Mouse (Mus musculus) kidney, postnatal 25 days (tissue): ENCODE results near the gene Iqcn.

Experiments
- DNase-seq, 2 experiments: peaks; one replicate each; pipeline ENCODE4 v3.0.0; 2021; ENCODE audit warnings: mixed read lengths in 2 of 2

Iqcn gene

DNA sequence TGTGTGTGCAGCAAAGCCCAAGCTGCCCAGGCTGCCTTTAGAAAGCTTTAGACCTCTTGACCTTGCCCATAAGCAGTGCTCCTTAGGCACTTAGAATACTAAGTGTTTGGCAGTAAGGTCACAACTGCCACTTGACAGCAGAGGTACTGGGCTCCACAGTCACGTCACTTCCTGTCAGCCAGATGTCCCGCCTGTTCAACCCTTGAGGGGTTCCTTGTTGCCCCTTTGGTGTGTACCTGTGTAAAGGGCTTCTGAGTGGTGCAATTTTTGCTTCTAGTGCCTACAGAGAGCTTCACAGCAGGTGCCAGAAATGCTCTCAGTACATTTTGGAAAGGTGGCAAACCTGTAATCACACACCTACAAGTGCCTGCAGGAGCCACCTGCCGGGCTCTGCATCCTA, 35.0 kb downstream of the Iqcn start:
- peak in 1 of 2 experiments; percentile 23 for DNase-seq

DNA sequence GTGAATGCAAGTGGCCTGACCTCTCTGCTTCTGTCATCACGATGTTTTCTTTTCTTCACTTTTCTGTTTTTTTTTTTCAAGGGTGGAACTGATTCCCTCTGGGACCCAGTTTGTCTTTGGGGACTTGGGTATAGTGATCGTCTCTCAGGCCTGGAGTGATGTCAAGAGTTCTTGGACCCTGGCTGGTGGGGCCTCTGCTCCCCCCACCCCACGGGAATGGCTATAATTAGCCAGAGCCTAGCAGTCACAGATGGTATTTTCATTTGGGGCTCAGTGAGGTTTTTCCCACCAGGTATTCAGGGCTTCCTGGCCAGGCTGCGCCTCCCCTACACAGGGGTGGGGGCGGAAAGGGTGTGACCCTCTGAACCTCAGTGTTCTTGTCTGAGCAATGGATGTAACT, 38.4 kb downstream of the Iqcn start:
- DNase-seq: peak in 1 of 2 experiments; percentile 22

DNA sequence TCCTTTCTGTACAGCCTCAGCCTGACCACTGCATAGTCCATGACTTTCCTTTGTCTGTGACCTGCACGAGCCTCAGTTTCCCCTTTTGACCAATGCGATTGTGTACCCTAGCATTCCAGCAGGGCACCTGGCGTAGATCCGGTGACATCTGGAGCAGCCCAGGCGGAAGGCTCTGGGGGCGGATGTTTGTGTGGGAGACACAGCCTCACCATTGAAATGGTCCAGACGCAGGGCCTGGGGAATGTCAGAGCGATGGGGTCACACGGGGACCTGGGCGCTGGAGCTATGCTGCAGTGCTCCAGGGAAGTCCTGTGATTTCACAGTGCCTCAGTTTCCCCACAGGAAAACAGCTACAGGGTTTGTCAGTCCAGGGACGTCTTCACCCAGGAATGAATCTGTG, 38.9 kb downstream of the Iqcn start:
- peak in 1 of 2 experiments; percentile 35 for DNase-seq

DNA sequence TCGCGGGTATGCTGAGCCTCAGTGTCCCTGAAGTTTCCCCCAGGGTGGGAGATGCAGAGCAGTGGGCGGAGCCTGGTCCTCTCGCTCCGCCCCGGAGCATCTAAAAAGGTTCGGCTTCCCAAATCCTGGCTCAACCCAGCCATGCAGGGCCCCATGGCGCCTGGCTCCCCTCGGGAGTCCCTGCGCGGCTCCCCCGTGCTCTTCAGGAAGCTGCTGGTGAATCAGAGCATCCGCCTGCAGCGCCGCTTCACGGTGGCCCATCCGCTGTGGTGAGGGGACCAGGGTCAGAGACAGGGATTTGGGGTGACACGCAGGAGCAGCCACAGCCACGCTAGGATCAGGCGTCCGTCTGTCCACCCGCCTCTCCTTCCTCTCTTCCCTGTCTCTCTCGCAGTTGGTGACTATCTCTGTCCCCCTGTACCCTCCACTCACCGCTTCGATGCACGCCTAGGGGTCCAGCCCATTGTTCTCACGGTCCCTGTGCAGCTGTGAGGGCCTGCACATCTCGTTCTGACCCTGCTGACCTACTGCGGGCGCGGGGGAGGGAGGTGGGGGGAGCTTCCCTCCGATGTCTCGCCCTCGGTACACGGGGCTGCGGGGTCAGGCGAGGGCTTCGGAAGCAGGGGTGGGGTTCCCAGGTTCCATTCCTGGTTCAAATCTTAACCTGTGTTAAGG, 39.9 kb downstream of the Iqcn start:
- DNase-seq: peak in 1 of 2 experiments; percentile 67

DNA sequence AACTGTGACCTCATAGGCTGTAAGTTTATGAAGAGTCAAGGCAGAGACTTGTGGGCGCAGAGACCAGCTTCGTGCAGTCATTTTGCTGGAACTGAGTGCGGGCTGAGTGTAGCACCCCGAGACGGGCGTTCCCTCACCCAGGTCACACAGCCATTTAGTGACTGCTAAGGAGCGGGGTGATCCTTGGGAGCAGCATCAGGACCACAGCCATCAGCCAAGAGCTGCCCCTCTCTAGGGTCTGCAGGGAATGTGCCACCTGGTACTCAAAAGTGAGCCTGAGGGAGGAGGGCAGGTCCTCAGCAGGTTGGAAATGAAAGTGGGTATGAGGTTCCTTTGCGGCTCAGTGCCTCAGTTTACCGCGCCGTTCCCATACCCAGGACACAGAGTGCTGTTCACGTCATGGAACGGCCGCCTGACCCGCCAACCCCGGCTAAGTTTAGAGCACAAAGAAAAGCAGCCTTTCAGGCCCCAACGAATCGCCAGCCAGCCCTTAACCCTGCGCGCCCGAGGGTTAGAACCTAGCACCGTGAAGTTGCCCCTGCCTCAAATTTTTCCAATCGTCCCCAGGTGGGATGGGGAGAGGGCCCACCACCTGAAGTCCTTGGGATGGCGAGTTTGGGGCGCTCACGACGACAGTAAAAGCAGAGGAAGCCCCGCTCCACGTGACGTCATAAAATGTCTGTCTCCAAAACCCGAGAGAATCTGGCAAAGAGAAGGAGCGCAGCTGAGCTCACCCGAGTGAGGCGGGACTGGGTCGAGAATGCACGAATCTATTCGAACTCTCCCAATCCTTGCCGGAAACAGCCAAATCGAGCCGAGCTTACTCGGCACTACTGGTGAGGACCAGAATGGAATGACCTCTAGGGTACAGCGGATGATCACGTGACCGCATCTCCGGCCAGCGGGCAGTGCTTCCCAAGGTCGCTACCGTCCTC, 40.7 kb downstream of the Iqcn start:
- DNase-seq: peak; percentile 92 to 95

DNA sequence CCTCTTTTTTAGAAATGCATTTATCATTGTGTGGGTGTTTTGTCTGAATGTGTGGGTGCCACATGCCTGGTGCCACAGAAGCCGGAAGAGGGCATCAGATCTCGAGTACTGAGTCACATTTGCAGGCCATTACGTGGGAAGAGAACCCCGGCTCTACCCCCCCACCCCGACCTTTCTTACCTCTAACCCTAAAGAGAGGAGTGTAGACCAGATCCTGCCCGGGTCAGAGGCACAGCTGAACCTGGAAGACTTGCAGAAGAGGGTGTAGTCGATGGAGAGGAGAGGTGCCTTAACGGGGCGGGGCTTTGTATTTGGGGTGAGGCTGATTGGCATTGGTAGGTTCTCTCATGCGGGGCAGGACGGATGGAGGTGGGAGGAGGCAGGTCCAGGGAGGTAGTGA, 41.5 kb downstream of the Iqcn start:
- peak in 1 of 2 experiments; percentile 47 for DNase-seq

DNA sequence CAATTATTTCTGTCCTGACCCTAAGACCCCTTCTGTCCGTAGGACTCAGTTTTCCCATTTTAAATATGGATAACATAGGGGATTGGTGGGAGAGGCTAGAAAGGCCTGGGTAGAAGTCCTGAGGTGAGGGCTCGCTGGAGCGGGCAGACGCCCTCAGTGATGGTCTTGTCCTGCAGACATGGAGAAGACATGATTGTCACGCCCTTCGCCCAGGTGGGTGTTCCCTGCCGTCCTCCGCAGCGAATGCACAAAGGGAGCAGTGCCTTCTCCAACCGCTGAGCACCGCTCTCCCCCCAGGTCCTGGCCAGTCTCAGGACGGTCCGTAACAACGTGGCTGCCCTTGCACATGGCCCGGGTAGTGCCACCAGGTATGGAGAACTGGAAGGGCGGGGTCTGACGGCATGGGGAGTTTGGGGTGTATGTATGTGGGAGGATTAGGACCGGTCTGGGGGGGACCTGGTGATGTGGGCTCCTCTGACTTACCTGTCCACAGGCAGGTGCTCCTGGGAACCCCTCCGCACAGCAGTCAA, 42.5 kb downstream of the Iqcn start:
- peak in 1 of 2 experiments; percentile 40 for DNase-seq

DNA sequence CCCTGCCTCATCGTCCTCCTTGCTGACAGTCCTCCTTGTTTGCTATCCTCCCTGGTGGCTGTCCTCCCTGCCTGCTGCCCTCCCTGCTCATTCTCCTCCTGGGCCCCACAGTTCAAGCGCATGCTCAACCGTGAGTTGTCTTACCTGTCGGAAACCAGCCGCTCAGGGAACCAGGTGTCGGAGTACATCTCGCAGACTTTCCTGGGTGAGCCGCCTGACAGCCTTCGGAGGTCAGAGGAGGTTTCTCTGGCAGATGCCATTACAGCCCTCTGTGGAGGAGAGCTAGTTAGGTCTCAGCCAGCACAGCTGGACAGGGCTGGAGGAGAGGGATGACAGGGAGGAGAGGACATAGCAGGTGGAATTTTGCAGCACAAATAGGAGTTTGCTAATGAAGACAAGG, 43.4 kb downstream of the Iqcn start:
- peak in 1 of 2 experiments; percentile 36 for DNase-seq

DNA sequence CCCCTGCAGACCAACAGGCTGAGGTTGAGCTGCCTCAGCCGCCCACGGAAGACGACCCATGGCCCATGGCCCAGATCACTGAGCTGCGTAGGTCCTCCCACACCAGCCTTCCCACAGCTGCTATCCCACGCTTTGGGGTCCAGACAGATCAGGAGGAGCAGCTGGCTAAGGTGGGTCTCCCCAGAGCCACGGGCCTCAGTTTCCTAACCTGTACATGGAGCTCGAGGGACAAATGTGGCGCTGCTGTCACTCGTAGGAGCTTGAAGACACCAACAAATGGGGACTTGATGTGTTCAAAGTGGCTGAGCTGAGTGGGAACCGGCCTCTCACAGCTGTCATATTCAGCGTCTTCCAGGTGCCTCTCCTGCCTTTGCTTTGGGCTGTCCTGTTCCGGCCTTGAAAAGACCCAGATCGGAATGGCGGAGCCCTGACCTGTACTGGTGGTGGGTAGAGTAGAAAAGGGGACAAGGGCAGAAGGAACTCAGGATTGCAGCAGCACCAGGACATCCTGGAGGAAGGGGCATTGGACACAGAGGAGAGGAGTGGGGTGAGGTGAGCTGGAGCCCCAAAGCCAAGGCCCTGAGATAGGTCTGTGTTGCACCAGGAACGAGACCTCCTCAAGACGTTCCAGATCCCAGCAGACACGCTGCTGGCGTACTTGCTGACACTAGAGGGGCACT, 44.1 kb downstream of the Iqcn start:
- DNase-seq: peak in 1 of 2 experiments; percentile 34

DNA sequence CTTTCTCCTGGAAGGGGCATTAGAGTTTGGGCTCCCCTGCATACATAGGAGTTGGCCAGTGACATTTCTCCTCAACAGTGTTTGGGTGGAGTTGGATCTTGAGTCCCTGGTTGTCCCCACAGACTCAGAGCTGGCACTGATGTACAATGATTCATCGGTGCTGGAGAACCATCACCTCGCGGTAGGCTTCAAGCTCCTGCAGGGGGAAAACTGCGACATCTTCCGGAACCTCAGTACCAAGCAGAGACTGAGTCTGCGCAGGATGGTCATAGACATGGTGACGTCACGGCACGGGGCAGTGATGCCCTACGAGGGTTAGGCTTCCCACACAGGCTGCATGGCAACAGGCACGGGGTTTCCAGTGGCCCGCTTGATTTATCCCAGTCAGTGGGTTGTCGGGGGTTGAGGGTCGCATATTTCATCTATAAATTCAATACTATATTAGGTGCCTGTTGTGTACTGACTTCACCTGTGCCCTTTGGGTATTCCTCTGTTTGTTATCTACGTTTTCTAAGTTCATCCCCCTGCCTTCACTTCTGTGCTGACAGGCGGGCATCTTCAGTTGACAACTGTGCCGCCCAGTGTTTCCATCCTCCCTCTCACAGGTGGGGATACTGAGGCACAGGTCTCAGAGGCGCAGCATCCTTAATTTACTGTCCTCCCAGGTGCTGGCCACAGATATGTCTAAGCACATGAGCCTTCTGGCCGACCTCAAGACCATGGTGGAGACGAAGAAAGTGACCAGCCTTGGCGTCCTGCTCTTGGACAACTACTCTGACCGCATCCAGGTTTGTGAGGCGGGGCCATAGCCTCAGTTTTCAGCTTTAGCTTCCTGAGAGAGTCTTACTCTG, 45.2 kb downstream of the Iqcn start:
- peak in 1 of 2 experiments; percentile 40 for DNase-seq

DNA sequence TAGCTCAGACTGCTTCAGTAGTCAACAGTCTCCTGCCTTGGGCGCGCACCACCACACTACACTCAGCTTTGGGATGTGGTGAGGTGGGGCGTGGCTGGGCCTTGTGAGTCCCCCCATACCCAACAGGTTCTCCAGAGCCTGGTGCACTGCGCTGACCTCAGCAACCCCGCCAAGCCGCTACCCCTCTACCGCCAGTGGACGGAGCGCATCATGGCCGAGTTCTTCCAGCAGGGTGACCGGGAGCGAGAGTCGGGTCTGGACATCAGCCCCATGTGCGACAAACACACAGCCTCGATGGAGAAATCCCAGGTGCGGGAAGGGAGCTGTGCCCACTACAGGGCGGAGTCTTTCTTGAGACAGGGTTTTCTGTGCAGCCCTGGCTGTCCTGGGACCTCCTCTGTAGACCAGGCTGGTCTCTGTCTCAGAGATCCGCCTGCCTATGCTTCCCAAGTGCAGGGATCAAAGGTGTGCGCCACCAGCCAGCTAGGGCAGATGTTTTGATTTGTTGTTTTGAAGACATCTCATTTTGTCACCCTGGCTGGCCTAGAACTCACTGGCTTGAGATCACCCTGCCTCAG, 45.9 kb downstream of the Iqcn start:
- peak in 1 of 2 experiments; percentile 33 for DNase-seq

DNA sequence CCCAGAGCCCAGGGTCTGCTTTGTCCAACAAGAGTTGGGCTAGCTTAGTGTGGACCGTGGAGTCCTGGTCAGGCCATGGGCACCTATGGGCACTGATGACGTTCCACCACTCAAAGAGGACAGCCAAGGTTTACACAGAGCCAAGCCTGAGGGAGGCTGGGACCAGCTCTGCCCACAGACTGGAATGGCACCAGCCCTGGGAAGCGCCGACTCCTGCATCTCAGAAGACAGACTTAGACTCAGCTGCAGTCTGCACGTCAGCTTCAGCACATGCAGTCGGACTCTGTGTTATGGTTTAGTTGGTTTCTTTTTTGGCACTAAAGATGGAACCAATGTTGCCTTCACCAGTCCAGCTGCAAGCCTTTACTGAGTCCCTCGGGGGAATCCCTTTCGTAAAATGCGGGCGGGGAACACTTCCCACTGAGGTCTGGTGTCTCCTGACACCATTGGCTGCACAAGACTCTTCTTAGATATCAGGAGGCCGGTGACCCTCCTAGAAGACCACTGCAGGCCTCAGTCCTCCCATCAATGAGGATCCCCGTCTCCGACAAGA, 46.9 kb downstream of the Iqcn start:
- peak in 1 of 2 experiments; percentile 42 for DNase-seq

DNA sequence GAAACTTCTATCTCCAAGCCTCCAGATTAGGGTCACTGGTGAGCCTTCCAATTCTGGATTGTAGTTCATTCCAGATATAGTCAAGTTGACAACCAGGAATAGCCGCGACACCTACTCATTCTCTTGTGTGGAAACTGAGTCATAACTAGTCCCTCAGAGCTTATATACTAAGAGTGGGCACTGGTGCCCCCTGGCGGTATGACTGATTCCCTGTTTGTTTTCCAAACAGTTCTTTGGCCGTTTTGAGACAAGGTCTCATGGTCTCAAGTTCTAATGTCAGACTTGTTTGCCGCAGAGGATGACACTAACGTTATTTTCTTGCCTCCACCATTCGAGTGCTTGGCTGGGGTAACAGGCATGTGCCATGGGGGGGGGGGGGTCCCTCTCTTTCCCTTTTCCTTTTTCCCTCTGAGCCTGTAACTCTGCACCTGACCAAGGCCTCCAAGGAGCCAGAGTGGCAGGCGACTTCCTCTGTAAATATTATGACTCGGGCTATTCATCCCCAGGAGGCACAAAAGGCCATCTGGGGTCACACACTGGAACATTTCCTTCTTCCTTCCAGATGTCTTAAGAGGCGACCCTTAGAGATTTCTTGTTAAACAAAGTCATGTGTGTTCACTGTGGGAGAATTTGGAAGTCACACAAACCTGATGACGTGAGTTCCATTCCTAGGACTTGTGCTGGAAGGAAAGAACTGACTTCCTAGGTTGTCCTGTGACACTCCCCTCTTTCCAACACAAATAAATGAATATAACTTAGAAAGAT, 48.9 kb downstream of the Iqcn start:
- peak; percentile 89 to 95 for DNase-seq

DNA sequence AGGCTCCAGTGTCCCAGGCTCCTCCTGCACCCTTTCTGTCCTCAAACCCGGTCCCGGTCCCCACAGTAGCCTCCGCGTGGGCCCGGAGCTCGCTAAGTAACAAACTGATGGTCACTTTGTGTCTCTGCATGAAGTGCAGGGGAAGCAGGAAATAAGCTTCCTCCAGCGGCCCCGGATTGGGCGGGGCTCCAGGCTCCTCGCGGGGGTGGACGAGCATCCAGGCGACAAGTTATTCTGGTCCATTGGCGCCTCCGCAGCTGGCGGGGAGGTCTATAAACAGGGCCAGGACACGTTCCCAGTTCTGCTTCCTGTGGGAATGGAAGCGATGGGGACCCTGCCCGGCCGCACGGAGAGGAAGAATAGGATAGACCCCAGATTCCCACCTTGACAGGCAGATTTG, 49.9 kb downstream of the Iqcn start:
- peak; percentile 87 to 95 for DNase-seq

DNA sequence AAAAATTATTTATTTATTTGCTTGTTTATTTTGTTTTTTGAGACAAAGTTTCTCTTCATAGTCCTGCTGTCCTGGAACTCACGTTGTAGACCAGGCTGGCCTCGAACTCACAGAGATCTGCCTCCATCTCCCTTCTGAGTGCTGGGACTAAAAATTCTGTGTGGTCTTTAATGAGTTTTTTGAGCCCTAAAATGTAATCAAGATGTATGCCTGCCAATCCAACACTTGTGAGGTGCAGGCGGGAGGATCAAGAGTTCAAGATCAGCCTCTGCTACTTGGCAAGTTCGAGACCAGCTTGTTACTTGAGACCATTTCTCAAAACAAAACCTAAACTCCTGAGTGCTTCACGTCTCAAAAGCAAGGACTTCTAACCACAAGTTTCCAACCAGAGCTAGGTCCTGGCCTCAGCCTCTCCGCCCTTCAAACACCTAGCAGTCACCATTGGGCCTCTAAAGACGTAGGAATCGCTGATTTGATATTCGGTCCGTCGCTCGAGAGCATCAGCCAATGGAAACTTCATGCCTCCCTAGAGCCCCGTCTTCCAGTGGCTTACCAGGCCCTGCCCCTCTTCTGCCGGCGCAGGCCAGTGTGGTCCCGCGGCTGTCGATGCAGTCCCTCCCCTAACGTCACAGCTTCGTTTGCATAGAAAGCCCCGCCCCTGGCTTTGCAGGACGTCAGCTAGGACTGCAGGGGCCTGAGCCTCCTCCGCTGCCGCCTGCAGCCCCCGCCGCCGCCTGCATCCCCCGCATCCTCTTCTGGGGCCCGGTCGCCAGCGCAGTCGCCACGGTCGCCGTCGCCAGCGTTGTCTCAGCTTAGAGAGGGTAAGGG, 51.0 kb downstream of the Iqcn start, which contains the start of gene Rab3a:
Gene Rab3a (plus strand): TSS at position 637 of the 828 bp plus-strand sequence.
- DNase-seq: peak; percentile 97 to 100

DNA sequence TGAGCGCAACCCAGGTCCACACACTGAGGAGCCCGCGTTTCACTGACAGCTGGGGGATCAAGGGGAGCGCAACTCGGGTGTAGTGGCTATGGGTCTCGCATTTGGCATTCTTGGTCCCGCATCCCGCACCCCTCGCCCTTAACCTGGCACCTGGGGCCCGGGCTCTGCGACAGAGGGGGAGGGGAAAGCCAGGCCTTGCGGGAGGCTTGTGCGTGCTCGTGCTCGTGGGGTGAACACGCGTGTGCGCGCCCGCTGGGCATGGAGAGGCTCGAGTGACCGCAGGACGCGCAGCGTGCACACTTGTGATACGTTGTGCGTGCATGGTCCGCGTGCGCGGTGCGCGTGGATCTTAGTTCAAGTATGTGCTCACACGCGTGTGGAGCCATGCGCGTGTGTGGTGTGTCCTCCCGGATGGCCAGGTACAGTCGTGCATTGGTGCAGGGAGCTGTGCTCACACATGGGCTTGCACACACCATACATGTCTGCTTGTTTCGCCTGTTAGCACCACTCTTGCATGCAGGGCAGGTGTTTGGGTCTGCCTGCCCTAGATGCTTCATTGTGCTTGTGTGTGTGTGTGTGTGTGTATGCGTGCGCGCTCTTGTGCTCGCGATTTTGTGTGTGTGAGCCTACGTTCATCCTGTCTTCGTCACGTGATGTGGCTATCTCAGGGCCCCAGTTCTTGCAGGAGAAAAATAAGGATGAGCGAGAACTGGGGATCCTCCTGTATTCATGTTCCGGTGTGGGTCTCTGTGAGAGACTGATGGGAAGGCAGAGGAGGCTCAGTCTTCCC, 51.8 kb downstream of the Iqcn start:
- peak; percentile 50 to 80 for DNase-seq

DNA sequence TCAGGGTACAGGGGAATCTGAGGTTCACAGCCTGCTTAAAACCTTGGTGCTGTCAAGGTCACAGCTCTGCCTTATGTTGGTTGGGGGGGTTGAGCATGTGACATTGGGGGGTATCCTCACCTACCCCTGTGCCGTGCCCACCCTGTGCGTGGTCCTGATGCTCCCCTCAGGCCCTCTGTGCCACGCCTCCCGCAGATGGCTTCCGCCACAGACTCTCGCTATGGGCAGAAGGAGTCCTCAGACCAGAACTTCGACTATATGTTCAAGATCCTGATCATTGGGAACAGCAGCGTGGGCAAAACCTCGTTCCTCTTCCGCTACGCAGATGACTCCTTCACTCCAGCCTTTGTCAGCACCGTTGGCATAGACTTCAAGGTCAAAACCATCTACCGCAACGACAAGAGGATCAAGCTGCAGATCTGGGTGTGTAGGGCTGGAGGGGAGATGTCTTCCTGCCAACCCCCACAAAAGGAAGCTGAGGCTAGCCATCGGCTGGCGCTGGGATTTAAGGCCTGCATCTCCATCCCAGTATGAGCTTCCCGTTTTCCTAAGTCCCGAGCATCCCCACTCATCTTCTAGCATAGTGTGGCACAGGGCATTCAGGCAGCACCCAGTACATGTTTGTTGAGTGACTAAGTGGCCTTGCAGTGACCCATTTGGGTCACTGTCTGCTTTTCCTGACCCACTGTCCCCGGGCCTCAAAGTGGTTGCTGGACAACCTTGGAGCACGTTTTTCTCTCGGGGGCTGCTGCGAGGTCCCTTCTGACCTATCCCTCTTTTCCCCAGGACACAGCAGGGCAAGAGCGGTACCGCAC, 52.6 kb downstream of the Iqcn start:
- DNase-seq: peak in 1 of 2 experiments; percentile 38
